Mouse (Mus musculus): Measurements from ENCODE around the gene Cyp4v3.

- no peak for TF ChIP-seq CTCF (conservative IDR thresholded peaks at IDR 0.05; ENCODE audit: insufficient read depth, insufficient read length, low read depth, low read length)
- TF ChIP-seq POLR2A (IDR thresholded peaks at IDR 0.05; ENCODE audit: low read depth, low read length) = no peak
Observed at GRCm38 (mm10) chr8:45367154-45367553, 34.1 kb upstream of the Cyp4v3 start.

Data from kidney, adult 2 months (tissue).